Mouse (Mus musculus): ENCODE measurements around the gene Olfr1438-ps1. TPM values are rescaled to one million over a fixed set of nuclear protein-coding genes. Genes with fewer than 3 reads are reported as not detected.
"Not testable (repeated sequence)": the region's sequence is repeated elsewhere in the genome, so short reads cannot be mapped to it uniquely, and the experiment has no call there.

Gene Olfr1438-ps1
- not detected in 2 replicates for polyA plus RNA-seq (2014; fragmentation: Nextera tagmentation; extraction: Ambion mirVana)

GRCm38 (mm10) chr19:12335810-12336209 lies at the start of gene Olfr1438-ps1:
Gene Olfr1438-ps1 (minus strand): TSS chr19:12335910.
- ATAC-seq (no peak), DNase-seq (ENCODE audit: low spot score) (no peak)
- Histone ChIP-seq H3K4me2 (ENCODE audit: low read length) (no peak within 1 kb of the TSS), H3K27me3 (replicated peaks; ENCODE audit: control insufficient read depth, insufficient read depth, low read length) (no peaks in the 10 kb centered on the region), H3K36me3 (ENCODE audit: control insufficient read depth, insufficient read depth, low read length) (no peaks in the 10 kb centered on the region), H3K4me3 (ENCODE audit: low read depth, low read length) (no peak within 1 kb of the TSS), H3K9me3 (replicated peaks; ENCODE audit: control insufficient read depth, low read length) (no peaks in the 10 kb centered on the region), H3K9ac (ENCODE audit: low read length) (no peak within 1 kb of the TSS), H3K4me1 (ENCODE audit: control insufficient read depth, insufficient read depth, low read length) (no peaks in the 10 kb centered on the region), H3K27ac (ENCODE audit: low read depth, low read length) (no peak within 1 kb of the TSS)
- 85% methylated on average over 3 of the region's 3 CpGs for WGBS

DNA sequence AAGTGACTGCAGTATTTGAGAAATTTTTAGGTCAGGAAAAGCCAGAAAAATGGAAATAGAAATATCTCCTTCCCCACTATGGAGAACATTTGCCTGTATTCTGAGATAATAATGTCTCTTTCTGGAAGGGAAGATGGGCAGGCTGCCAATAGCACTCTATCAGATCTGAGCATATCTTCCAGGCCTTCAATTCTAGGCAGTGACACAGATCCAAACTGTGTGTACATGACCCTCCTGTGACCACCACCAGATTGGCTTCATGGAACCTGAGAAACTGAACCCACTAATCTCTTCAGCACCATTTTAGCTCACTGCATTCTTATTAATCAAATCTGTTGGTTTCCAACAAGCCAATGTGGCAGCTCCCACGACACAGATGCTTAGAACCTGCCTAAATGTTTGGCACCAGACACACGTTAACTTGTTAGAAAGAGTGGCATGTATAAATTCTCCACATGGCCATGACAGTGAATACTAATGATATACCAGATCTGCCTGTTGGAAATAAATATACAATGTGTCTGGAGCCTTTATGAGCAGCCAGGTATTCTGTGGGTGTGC lies 38.8 kb upstream of the Olfr1438-ps1 start:
- Histone ChIP-seq H3K9me3 (replicated peaks; ENCODE audit: control insufficient read depth, low read length) (no peaks in the 10 kb centered on the region), H3K27me3 (replicated peaks; ENCODE audit: control insufficient read depth, insufficient read depth, low read length) (no peaks in the 10 kb centered on the region), H3K9ac (ENCODE audit: low read length) (no peak overlapping the region), H3K4me3 (ENCODE audit: low read depth, low read length) (no peak overlapping the region), H3K36me3 (ENCODE audit: control insufficient read depth, insufficient read depth, low read length) (no peaks in the 10 kb centered on the region), H3K27ac (ENCODE audit: low read depth, low read length) (no peak overlapping the region), H3K4me2 (ENCODE audit: low read length) (no peak overlapping the region), H3K4me1 (ENCODE audit: control insufficient read depth, insufficient read depth, low read length) (no peaks in the 10 kb centered on the region)
- WGBS, result 56% methylated on average over 2 of the region's 2 CpGs
- no peak for ATAC-seq
- DNase-seq (ENCODE audit: low spot score), result peak; percentile 16

DNA sequence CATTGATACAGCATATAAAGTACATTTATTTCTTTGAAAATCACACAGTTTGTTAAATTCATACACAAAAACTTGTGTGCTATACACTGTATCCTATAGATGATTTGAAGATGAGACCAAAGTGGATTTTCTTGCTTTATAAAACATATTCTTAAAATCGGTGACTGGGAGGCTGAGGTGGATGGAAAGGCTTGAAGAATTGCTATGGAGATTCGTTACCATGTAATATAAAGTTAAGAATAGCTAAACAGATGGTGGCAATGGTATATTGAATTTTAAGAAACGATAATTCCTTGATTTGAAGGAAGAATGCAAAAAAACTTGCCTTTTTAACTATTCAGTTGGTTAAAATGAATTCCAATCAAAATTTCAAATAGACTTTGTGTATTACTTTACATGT lies 37.3 kb upstream of the Olfr1438-ps1 start:
- H3K4me2 ChIP-seq (ENCODE audit: low read length), result no peak overlapping the region
- H3K9me3 ChIP-seq (replicated peaks; ENCODE audit: control insufficient read depth, low read length), result no peaks in the 10 kb centered on the region
- H3K4me1 ChIP-seq (ENCODE audit: control insufficient read depth, insufficient read depth, low read length), result no peaks in the 10 kb centered on the region
- 82% methylated on average over 3 of the region's 3 CpGs for WGBS
- H3K9ac ChIP-seq (ENCODE audit: low read length), result no peak overlapping the region
- ATAC-seq (no peak), DNase-seq (ENCODE audit: low spot score) (no peak)
- H3K4me3 ChIP-seq (ENCODE audit: low read depth, low read length), result no peak overlapping the region
- H3K27me3 ChIP-seq (replicated peaks; ENCODE audit: control insufficient read depth, insufficient read depth, low read length), result no peaks in the 10 kb centered on the region
- no peak overlapping the region for H3K27ac ChIP-seq (ENCODE audit: low read depth, low read length)
- no peaks in the 10 kb centered on the region for H3K36me3 ChIP-seq (ENCODE audit: control insufficient read depth, insufficient read depth, low read length)

DNA sequence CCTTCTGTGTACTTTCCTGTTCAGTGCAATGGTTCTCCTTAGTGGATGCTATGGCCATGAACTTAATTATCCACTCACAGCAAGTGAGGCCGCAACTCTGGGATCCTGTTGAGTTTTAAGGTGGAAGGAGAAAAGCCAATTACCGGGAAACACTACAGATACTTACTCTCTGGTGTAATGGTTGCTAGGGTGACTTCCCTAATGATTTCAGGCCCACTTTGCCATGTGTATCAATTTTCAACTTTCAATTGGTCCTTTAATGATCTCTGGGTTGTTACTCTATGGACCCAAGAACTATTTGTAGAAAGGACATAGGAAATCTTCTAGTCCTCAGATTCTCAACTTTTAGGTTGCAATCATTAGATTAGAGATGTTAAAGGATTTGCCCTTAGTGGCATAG lies 10.7 kb downstream of the Olfr1438-ps1 start, which contains the start of gene Olfr1437:
Olfr1437 (minus strand) TSS at position 101 of the 400 bp plus-strand sequence.
- 78% methylated on average over 2 of the region's 2 CpGs for WGBS
- H3K27me3 ChIP-seq (replicated peaks; ENCODE audit: control insufficient read depth, insufficient read depth, low read length), result no peaks in the 10 kb centered on the region
- H3K9ac ChIP-seq (ENCODE audit: low read length), result no peak within 1 kb of the TSS
- H3K4me2 ChIP-seq (ENCODE audit: low read length), result no peak within 1 kb of the TSS
- H3K9me3 ChIP-seq (replicated peaks; ENCODE audit: control insufficient read depth, low read length), result no peaks in the 10 kb centered on the region
- DNase-seq (ENCODE audit: low spot score), result no peak
- no peaks in the 10 kb centered on the region for H3K36me3 ChIP-seq (ENCODE audit: control insufficient read depth, insufficient read depth, low read length)
- no peak for ATAC-seq
- no peak within 1 kb of the TSS for H3K27ac ChIP-seq (ENCODE audit: low read depth, low read length)
- H3K4me3 ChIP-seq (ENCODE audit: low read depth, low read length), result no peak within 1 kb of the TSS
- H3K4me1 ChIP-seq (ENCODE audit: control insufficient read depth, insufficient read depth, low read length), result no peaks in the 10 kb centered on the region

- H3K9ac ChIP-seq (ENCODE audit: low read length); ATAC-seq; H3K27ac ChIP-seq (ENCODE audit: low read depth, low read length); H3K9me3 ChIP-seq (replicated peaks; ENCODE audit: control insufficient read depth, low read length); H3K4me2 ChIP-seq (ENCODE audit: low read length); H3K36me3 ChIP-seq (ENCODE audit: control insufficient read depth, insufficient read depth, low read length); H3K4me3 ChIP-seq (ENCODE audit: low read depth, low read length); DNase-seq (ENCODE audit: low spot score); H3K4me1 ChIP-seq (ENCODE audit: control insufficient read depth, insufficient read depth, low read length); H3K27me3 ChIP-seq (replicated peaks; ENCODE audit: control insufficient read depth, insufficient read depth, low read length): not testable (repeated sequence)
- WGBS, result 90% methylated on average over 1 of the region's 1 CpGs
Observed at GRCm38 (mm10) chr19:12299030-12299429, 36.7 kb downstream of the Olfr1438-ps1 start, which contains the start of gene Olfr1436. Gene Olfr1436 (minus strand): TSS chr19:12299130.

- DNase-seq (ENCODE audit: low spot score), result peak; percentile 5
- no peaks in the 10 kb centered on the region for H3K4me1 ChIP-seq (ENCODE audit: control insufficient read depth, insufficient read depth, low read length)
- no peaks in the 10 kb centered on the region for H3K36me3 ChIP-seq (ENCODE audit: control insufficient read depth, insufficient read depth, low read length)
- no peaks in the 10 kb centered on the region for H3K9me3 ChIP-seq (replicated peaks; ENCODE audit: control insufficient read depth, low read length)
- H3K4me3 ChIP-seq (ENCODE audit: low read depth, low read length), result no peak overlapping the region
- H3K4me2 ChIP-seq (ENCODE audit: low read length), result no peak overlapping the region
- no peak overlapping the region for H3K9ac ChIP-seq (ENCODE audit: low read length)
- no peak for ATAC-seq
- no peaks in the 10 kb centered on the region for H3K27me3 ChIP-seq (replicated peaks; ENCODE audit: control insufficient read depth, insufficient read depth, low read length)
- no peak overlapping the region for H3K27ac ChIP-seq (ENCODE audit: low read depth, low read length)
Observed at GRCm38 (mm10) chr19:12292979-12293378, 42.7 kb downstream of the Olfr1438-ps1 start.

DNA sequence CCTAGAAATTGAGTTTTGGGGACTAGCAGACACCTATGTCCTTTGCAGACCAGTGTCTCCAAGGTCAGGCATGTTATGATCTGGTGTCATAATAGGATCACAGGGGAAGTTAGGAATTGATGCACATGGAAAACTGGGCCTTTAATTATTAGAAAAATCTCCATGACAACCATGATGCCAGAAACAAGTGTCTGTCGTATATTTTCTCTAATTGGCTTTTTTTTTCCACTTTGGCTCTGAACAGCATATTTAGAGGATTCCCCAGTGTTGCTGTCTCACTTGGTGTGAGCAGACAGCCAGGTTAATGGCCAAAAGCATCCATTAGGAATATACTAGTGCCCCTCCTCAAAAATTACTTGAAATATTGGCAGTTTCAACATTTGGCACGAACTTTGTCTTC lies 56.2 kb downstream of the Olfr1438-ps1 start, which contains the start of gene Olfr1434:
Olfr1434 (plus strand) TSS at position 301 of the 400 bp plus-strand sequence.
- no peak for DNase-seq (ENCODE audit: low spot score)
- no peaks in the 10 kb centered on the region for H3K4me1 ChIP-seq (ENCODE audit: control insufficient read depth, insufficient read depth, low read length)
- no peak within 1 kb of the TSS for H3K27ac ChIP-seq (ENCODE audit: low read depth, low read length)
- no peak within 1 kb of the TSS for H3K9ac ChIP-seq (ENCODE audit: low read length)
- no peak within 1 kb of the TSS for H3K4me3 ChIP-seq (ENCODE audit: low read depth, low read length)
- no peak within 1 kb of the TSS for H3K4me2 ChIP-seq (ENCODE audit: low read length)
- no peaks in the 10 kb centered on the region for H3K36me3 ChIP-seq (ENCODE audit: control insufficient read depth, insufficient read depth, low read length)
- H3K27me3 ChIP-seq (replicated peaks; ENCODE audit: control insufficient read depth, insufficient read depth, low read length), result no peaks in the 10 kb centered on the region
- no peak for ATAC-seq
- no peaks in the 10 kb centered on the region for H3K9me3 ChIP-seq (replicated peaks; ENCODE audit: control insufficient read depth, low read length)
- WGBS, result 73% methylated on average over 2 of the region's 2 CpGs

Other genes with a start within 250 kb of the Olfr1438-ps1 start
- not detected in 2 replicates for gene Olfr1426, start 243.9 kb downstream of the Olfr1438-ps1 start, polyA plus RNA-seq (2014; fragmentation: Nextera tagmentation; extraction: Ambion mirVana)
- gene Olfr1427, start 232.6 kb downstream of the Olfr1438-ps1 start, polyA plus RNA-seq (2014; fragmentation: Nextera tagmentation; extraction: Ambion mirVana), result not detected in 2 replicates
- gene Olfr1428, start 220.0 kb downstream of the Olfr1438-ps1 start, polyA plus RNA-seq (2014; fragmentation: Nextera tagmentation; extraction: Ambion mirVana), result not detected in 2 replicates
- gene Olfr76, start 212.7 kb downstream of the Olfr1438-ps1 start, polyA plus RNA-seq (2014; fragmentation: Nextera tagmentation; extraction: Ambion mirVana), result not detected in 2 replicates
- gene Olfr1555-ps1, start 165.8 kb downstream of the Olfr1438-ps1 start, polyA plus RNA-seq (2014; fragmentation: Nextera tagmentation; extraction: Ambion mirVana), result not detected in 2 replicates
- gene Olfr1431, start 135.3 kb downstream of the Olfr1438-ps1 start, polyA plus RNA-seq (2014; fragmentation: Nextera tagmentation; extraction: Ambion mirVana), result not detected in 2 replicates
- not detected in 2 replicates for gene Olfr1432, start 103.3 kb downstream of the Olfr1438-ps1 start, polyA plus RNA-seq (2014; fragmentation: Nextera tagmentation; extraction: Ambion mirVana)
- gene Olfr262, start 94.3 kb downstream of the Olfr1438-ps1 start, polyA plus RNA-seq (2014; fragmentation: Nextera tagmentation; extraction: Ambion mirVana), result not detected in 2 replicates
- gene Olfr235, start 74.9 kb downstream of the Olfr1438-ps1 start, polyA plus RNA-seq (2014; fragmentation: Nextera tagmentation; extraction: Ambion mirVana), result not detected in 2 replicates
- not detected in 2 replicates for gene Olfr1434, start 56.1 kb downstream of the Olfr1438-ps1 start, polyA plus RNA-seq (2014; fragmentation: Nextera tagmentation; extraction: Ambion mirVana)
- gene Olfr1436, start 36.8 kb downstream of the Olfr1438-ps1 start, polyA plus RNA-seq (2014; fragmentation: Nextera tagmentation; extraction: Ambion mirVana), result not detected in 2 replicates
- not detected in 2 replicates for gene Olfr1437, start 10.8 kb downstream of the Olfr1438-ps1 start, polyA plus RNA-seq (2014; fragmentation: Nextera tagmentation; extraction: Ambion mirVana)
- not detected in 2 replicates for gene Olfr1440, start 51.4 kb upstream of the Olfr1438-ps1 start, polyA plus RNA-seq (2014; fragmentation: Nextera tagmentation; extraction: Ambion mirVana)
- not detected in 2 replicates for gene Olfr1441, start 81.5 kb upstream of the Olfr1438-ps1 start, polyA plus RNA-seq (2014; fragmentation: Nextera tagmentation; extraction: Ambion mirVana)
- gene Pfpl, start 92.0 kb upstream of the Olfr1438-ps1 start, polyA plus RNA-seq (2014; fragmentation: Nextera tagmentation; extraction: Ambion mirVana), result not detected in 2 replicates
- gene Mpeg1, start 124.9 kb upstream of the Olfr1438-ps1 start, polyA plus RNA-seq (2014; fragmentation: Nextera tagmentation; extraction: Ambion mirVana), result 0.55 and 0.75 TPM in 2 replicates
- gene Dtx4, start 165.5 kb upstream of the Olfr1438-ps1 start, polyA plus RNA-seq (2014; fragmentation: Nextera tagmentation; extraction: Ambion mirVana), result 15.3 and 18.2 TPM in 2 replicates
- gene Fam111a, start 209.8 kb upstream of the Olfr1438-ps1 start, polyA plus RNA-seq (2014; fragmentation: Nextera tagmentation; extraction: Ambion mirVana), result 9.9 and 10.9 TPM in 2 replicates

Data from forebrain, embryonic 14.5 days (tissue).